Mouse (Mus musculus) MEL (cell line): ENCODE data around the gene 1600002K03Rik. TPM values are rescaled to one million over a fixed set of nuclear protein-coding genes. Genes with fewer than 3 reads are reported as not detected.
A peak's percentile ranks its signal among the peaks of the same experiment; 100 is the strongest.

Experiments
- DNase-seq: peaks from one replicate; pipeline ENCODE4 v3.0.0; 2011; ENCODE audit warnings: low read depth, low spot score
- H3K27ac ChIP-seq: 2 replicates; pipeline ENCODE4 v1.5.1; 2012; ENCODE audit warnings: low read depth, mild to moderate bottlenecking, control low read depth, low read length, moderate library complexity; ENCODE audit not compliant: control insufficient read depth
- H3K27me3 ChIP-seq, 2 experiments: fragments of 150-350 bp in 1 of 2; sonication (generic) in 1 of 2; 2 replicates each; pipeline ENCODE4 v1.6.1; 2012; ENCODE audit warnings: low read length in 2 of 2, mild to moderate bottlenecking in 2 of 2, improper control_type of control experiment in 1 of 2, moderate library complexity in 1 of 2; ENCODE audit not compliant: insufficient read depth in 2 of 2, control insufficient read depth in 1 of 2
- H3K36me3 ChIP-seq, 2 experiments: 2 replicates each; pipeline ENCODE4 v1.6.1; 2012 to 2014; ENCODE audit warnings: low read length in 2 of 2, improper control_type of control experiment in 1 of 2, inconsistent platforms in 1 of 2, mild to moderate bottlenecking in 1 of 2; ENCODE audit not compliant: insufficient read depth in 2 of 2, control insufficient read depth in 1 of 2
- H3K4me1 ChIP-seq, 2 experiments: fragments of 150-350 bp in 1 of 2; sonication (generic) in 1 of 2; 2 replicates each; pipeline ENCODE4 v1.6.1; 2012; ENCODE audit warnings: low read length in 2 of 2, improper control_type of control experiment in 1 of 2, mild to moderate bottlenecking in 1 of 2; ENCODE audit not compliant: insufficient read depth in 2 of 2, control insufficient read depth in 1 of 2
- H3K4me3 ChIP-seq, 2 experiments: fragments of 150-350 bp in 1 of 2; sonication (generic) in 1 of 2; 2 replicates each; pipeline ENCODE4 v1.5.1; 2012; ENCODE audit warnings: low read depth in 2 of 2, low read length in 2 of 2, mild to moderate bottlenecking in 2 of 2, moderate library complexity in 2 of 2, control low read depth in 1 of 2, improper control_type of control experiment in 1 of 2; ENCODE audit not compliant: control insufficient read depth in 1 of 2, insufficient read depth in 1 of 2
- H3K79me2 ChIP-seq: 2 replicates; pipeline ENCODE4 v1.6.1; 2012; ENCODE audit warnings: mild to moderate bottlenecking, low read length, moderate library complexity; ENCODE audit not compliant: control insufficient read depth, poor library complexity, insufficient read depth
- H3K9ac ChIP-seq: 2 replicates; pipeline ENCODE4 v1.6.1; 2012; ENCODE audit warnings: low read depth, mild to moderate bottlenecking, control low read depth, low read length, moderate library complexity; ENCODE audit not compliant: control insufficient read depth, poor library complexity, severe bottlenecking
- H3K9me3 ChIP-seq: fragments of 150-350 bp; sonication (generic); replicated peaks from 2 replicates; pipeline ENCODE4 v1.6.1; 2012; ENCODE audit warnings: mild to moderate bottlenecking, low read length, improper control_type of control experiment, moderate library complexity; ENCODE audit not compliant: insufficient read depth
- BHLHE40 ChIP-seq: IDR thresholded peaks from 2 replicates; pipeline ENCODE4 v1.6.1; 2012; ENCODE audit warnings: low read depth, mild to moderate bottlenecking, inconsistent platforms, low read length, improper control_type of control experiment, borderline replicate concordance
- CHD1 ChIP-seq: IDR thresholded peaks from 2 replicates; pipeline ENCODE4 v1.6.1; 2012; ENCODE audit warnings: low read depth, mild to moderate bottlenecking, inconsistent platforms, low read length, improper control_type of control experiment
- CHD2 ChIP-seq: IDR thresholded peaks from 2 replicates; pipeline ENCODE4 v1.6.1; 2011; ENCODE audit warnings: low read length, improper control_type of control experiment
- CTCF ChIP-seq, 3 experiments: IDR thresholded peaks in 2 of 3; conservative IDR thresholded peaks in 1 of 3; 2 replicates each; pipeline ENCODE4 v1.5.1; 2011 to 2012; ENCODE audit warnings: low read length in 3 of 3, low read depth in 2 of 3, mild to moderate bottlenecking in 2 of 3, improper control_type of control experiment in 1 of 3, inconsistent platforms in 1 of 3, mixed read lengths in 1 of 3, moderate library complexity in 1 of 3; ENCODE audit not compliant: control insufficient read depth in 1 of 3, insufficient read depth in 1 of 3, poor library complexity in 1 of 3, severe bottlenecking in 1 of 3
- EP300 ChIP-seq, 2 experiments: IDR thresholded peaks; 2 replicates each; pipeline ENCODE4 v1.6.1; 2011; ENCODE audit warnings: improper control_type of control experiment in 2 of 2, low read length in 2 of 2, low read depth in 1 of 2, mild to moderate bottlenecking in 1 of 2
- ETS1 ChIP-seq: IDR thresholded peaks from 2 replicates; pipeline ENCODE4 v1.6.1; 2012; ENCODE audit warnings: low read depth, mild to moderate bottlenecking, inconsistent platforms, low read length, improper control_type of control experiment, moderate library complexity
- GATA1 ChIP-seq: IDR thresholded peaks from 2 replicates; pipeline ENCODE4 v1.6.1; 2011; ENCODE audit warnings: low read depth, low read length, improper control_type of control experiment
- HCFC1 ChIP-seq: IDR thresholded peaks from 2 replicates; pipeline ENCODE4 v1.6.1; 2012; ENCODE audit warnings: low read depth, mild to moderate bottlenecking, inconsistent platforms, low read length, improper control_type of control experiment, moderate library complexity
- JUND ChIP-seq: IDR thresholded peaks from 2 replicates; pipeline ENCODE4 v1.6.1; 2011; ENCODE audit warnings: low read depth, mild to moderate bottlenecking, improper control_type of control experiment, low read length
- KAT2A ChIP-seq: conservative IDR thresholded peaks from 2 replicates; pipeline ENCODE4 v1.6.1; 2012; ENCODE audit warnings: low read depth, low read length, improper control_type of control experiment, inconsistent platforms
- MAFK ChIP-seq: IDR thresholded peaks from 2 replicates; pipeline ENCODE4 v1.6.1; 2011; ENCODE audit warnings: low read depth, mild to moderate bottlenecking, low read length, improper control_type of control experiment, borderline replicate concordance
- MAX ChIP-seq: IDR thresholded peaks from 2 replicates; pipeline ENCODE4 v1.6.1; 2011; ENCODE audit warnings: low read length, improper control_type of control experiment
- MAZ ChIP-seq: IDR thresholded peaks from 2 replicates; pipeline ENCODE4 v1.6.1; 2012; ENCODE audit warnings: low read depth, mild to moderate bottlenecking, inconsistent platforms, low read length, improper control_type of control experiment
- MEF2A ChIP-seq: IDR thresholded peaks from 2 replicates; pipeline ENCODE4 v1.6.1; 2014; ENCODE audit warnings: low read depth, mild to moderate bottlenecking, inconsistent platforms, low read length, improper control_type of control experiment; ENCODE audit not compliant: poor library complexity, insufficient replicate concordance, severe bottlenecking; ENCODE audit errors: extremely low read depth
- MXI1 ChIP-seq: IDR thresholded peaks from 2 replicates; pipeline ENCODE4 v1.6.1; 2011; ENCODE audit warnings: mild to moderate bottlenecking, low read depth, low read length, improper control_type of control experiment
- MYC ChIP-seq: IDR thresholded peaks from 2 replicates; pipeline ENCODE4 v1.6.1; 2011; ENCODE audit warnings: low read depth, mild to moderate bottlenecking, low read length, improper control_type of control experiment, moderate library complexity
- NELFE ChIP-seq: IDR thresholded peaks from 2 replicates; pipeline ENCODE4 v1.6.1; 2011; ENCODE audit warnings: low read depth, low read length, improper control_type of control experiment
- NRF1 ChIP-seq: IDR thresholded peaks from 2 replicates; pipeline ENCODE4 v1.6.1; 2014; ENCODE audit warnings: low read depth, mild to moderate bottlenecking, inconsistent platforms, low read length, improper control_type of control experiment, moderate library complexity; ENCODE audit not compliant: poor library complexity, insufficient read depth, severe bottlenecking
- POLR2A ChIP-seq, 2 experiments: IDR thresholded peaks; 2 replicates each; pipeline ENCODE4 v1.6.1; 2011 to 2012; ENCODE audit warnings: low read length in 2 of 2, mild to moderate bottlenecking in 2 of 2, control low read depth in 1 of 2, improper control_type of control experiment in 1 of 2, low read depth in 1 of 2, moderate library complexity in 1 of 2; ENCODE audit not compliant: control insufficient read depth in 1 of 2, insufficient read depth in 1 of 2, poor library complexity in 1 of 2
- POLR2AphosphoS2 ChIP-seq: IDR thresholded peaks from 2 replicates; pipeline ENCODE4 v1.6.1; 2011; ENCODE audit warnings: low read length, improper control_type of control experiment
- POLR2AphosphoS5 ChIP-seq: IDR thresholded peaks from 2 replicates; pipeline ENCODE4 v1.6.1; 2012; ENCODE audit warnings: low read depth, borderline replicate concordance, mild to moderate bottlenecking, inconsistent platforms, low read length, moderate library complexity, mixed read lengths
- RAD21 ChIP-seq: IDR thresholded peaks from 2 replicates; pipeline ENCODE4 v1.6.1; 2011; ENCODE audit warnings: mild to moderate bottlenecking, low read depth, low read length, improper control_type of control experiment
- RCOR1 ChIP-seq: IDR thresholded peaks from 2 replicates; pipeline ENCODE4 v1.6.1; 2012; ENCODE audit warnings: low read depth, mild to moderate bottlenecking, inconsistent platforms, low read length, improper control_type of control experiment
- SMC3 ChIP-seq: IDR thresholded peaks from 2 replicates; pipeline ENCODE4 v1.6.1; 2011; ENCODE audit warnings: low read depth, low read length, improper control_type of control experiment
- TBP ChIP-seq: IDR thresholded peaks from 2 replicates; pipeline ENCODE4 v1.8.0; 2011; ENCODE audit warnings: low read depth, low read length, improper control_type of control experiment
- TCF12 ChIP-seq: IDR thresholded peaks from 2 replicates; pipeline ENCODE4 v1.6.1; 2014; ENCODE audit warnings: low read depth, mild to moderate bottlenecking, inconsistent platforms, low read length, improper control_type of control experiment, moderate library complexity
- UBTF ChIP-seq: IDR thresholded peaks from 2 replicates; pipeline ENCODE4 v1.6.1; 2012; ENCODE audit warnings: low read depth, mild to moderate bottlenecking, inconsistent platforms, low read length, improper control_type of control experiment, moderate library complexity, borderline replicate concordance; ENCODE audit not compliant: insufficient read depth
- USF1 ChIP-seq: IDR thresholded peaks from 2 replicates; pipeline ENCODE4 v1.6.1; 2014; ENCODE audit warnings: low read depth, mild to moderate bottlenecking, inconsistent platforms, low read length, improper control_type of control experiment, moderate library complexity
- USF2 ChIP-seq, 2 experiments: IDR thresholded peaks; 2 replicates each; pipeline ENCODE4 v1.6.1; 2011 to 2012; ENCODE audit warnings: improper control_type of control experiment in 2 of 2, low read length in 2 of 2, borderline replicate concordance in 1 of 2, inconsistent platforms in 1 of 2, low read depth in 1 of 2, mild to moderate bottlenecking in 1 of 2; ENCODE audit not compliant: insufficient read depth in 1 of 2
- ZKSCAN1 ChIP-seq: IDR thresholded peaks from 2 replicates; pipeline ENCODE4 v1.6.1; 2012; ENCODE audit warnings: low read depth, mild to moderate bottlenecking, inconsistent platforms, low read length, improper control_type of control experiment, moderate library complexity
- ZMIZ1 ChIP-seq: IDR thresholded peaks from 2 replicates; pipeline ENCODE4 v1.6.1; 2012; ENCODE audit warnings: low read depth, mild to moderate bottlenecking, inconsistent platforms, low read length, improper control_type of control experiment, moderate library complexity
- ZNF384 ChIP-seq: IDR thresholded peaks from 2 replicates; pipeline ENCODE4 v1.6.1; 2012; ENCODE audit warnings: low read depth, mild to moderate bottlenecking, inconsistent platforms, low read length, improper control_type of control experiment
- polyA plus RNA-seq, 2 experiments: library from polyadenylated mRNA; stranded (reverse) in 1 of 2; unstranded in 1 of 2; fragments of >175 nt in 1 of 2; fragments of >200 nt in 1 of 2; gene quantifications; 2 replicates each; pipeline versions ENCODE4 v1.2.1 to v1.2.4; 2012; ENCODE audit warnings: low replicate concordance in 2 of 2, low read depth in 1 of 2; ENCODE audit not compliant: insufficient read length in 2 of 2, insufficient read depth in 1 of 2, missing spikeins in 1 of 2
- total RNA-seq: library from RNA; depleted of rRNA; stranded (reverse); fragments of 300-350 nt; gene quantifications from 2 replicates; pipeline ENCODE4 v1.2.3, GENCODE M21; 2012

Gene 1600002K03Rik
- total and polyA plus RNA-seq, 3 experiments: 11.4 to 16.9 TPM; not detected in 1

DNA sequence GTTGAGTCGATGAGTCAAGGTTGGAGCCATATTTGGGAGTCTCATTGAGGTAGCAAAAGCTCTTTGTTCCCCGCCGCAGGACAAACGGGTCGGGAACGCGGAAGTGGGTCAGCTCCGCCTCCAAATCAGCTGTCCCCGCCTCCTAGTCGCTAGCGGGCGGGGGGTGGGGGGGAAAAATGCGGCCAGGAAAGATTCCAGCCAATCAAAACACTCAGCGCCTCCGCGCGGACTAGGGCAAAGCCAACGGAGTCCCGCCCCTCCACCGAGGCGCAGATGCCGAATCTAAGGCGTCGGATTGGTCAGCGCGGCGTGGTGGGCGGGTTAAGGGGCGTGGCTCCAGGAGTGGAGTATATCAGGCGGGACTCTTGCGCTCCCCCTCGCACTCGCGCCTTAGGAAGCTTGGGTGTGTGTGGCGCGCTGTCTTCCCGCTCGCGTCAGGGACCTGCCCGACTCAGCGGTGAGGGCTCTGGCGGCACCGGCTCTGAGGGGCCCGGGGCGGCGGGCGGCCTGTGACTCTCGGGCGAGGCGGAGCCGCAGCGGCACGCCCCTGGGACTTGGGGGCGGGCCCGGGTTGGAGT, 5.2 kb upstream of the 1600002K03Rik start (continued):
- TF ChIP-seq USF1 (peak; percentile 59), POLR2A (IDR thresholded peaks at IDR 0.05; ENCODE audit: control insufficient read depth in 1 of 2, insufficient read depth in 1 of 2, low read depth in 1 of 2, low read length in 2 of 2, poor library complexity in 1 of 2) (peak; percentile 98 to 99), NELFE (peak; percentile 99)

- Histone ChIP-seq H3K4me3 (peak overlapping the region; percentile 67 to 84), H3K4me1 (peaks cover 4 to 25% of the 10 kb centered on the region in 2 experiments; a peak in 3 of 4 replicates), H3K27ac (peak overlapping the region; percentile 90), H3K36me3 (peaks cover 0 to 13% of the 10 kb centered on the region in 2 experiments; a peak in 2 of 4 replicates), H3K9me3 (no peaks in the 10 kb centered on the region), H3K9ac (peak overlapping the region; percentile 92), H3K27me3 (no peaks in the 10 kb centered on the region), H3K79me2 (peaks cover 10% of the 10 kb centered on the region; the same call in 1 of the 2 replicates)
- peak; percentile 95 for DNase-seq
- TF ChIP-seq JUND (no peak), MAX (peak; percentile 82), MAZ (peak; percentile 14; the same call in 1 of the 2 replicates), ETS1 (no peak), SMC3 (no peak), BHLHE40 (peak; percentile 33; the same call in 1 of the 2 replicates), POLR2AphosphoS2 (0 out of 2 replicates have a peak, but pooled peaks have one; percentile 48), UBTF (no peak), USF1 (no peak), NRF1 (peak; percentile 90), CHD2 (no peak), MEF2A (no peak), RCOR1 (no peak), MXI1 (peak; percentile 92), ZNF384 (peak; percentile 89), TCF12 (no peak; the same call in 1 of the 2 replicates), GATA1 (no peak), EP300 (IDR thresholded peaks at IDR 0.05; ENCODE audit: low read depth in 1 of 2, low read length in 2 of 2) (0 out of 4 replicates have a peak, but pooled peaks of 1 of the 2 experiments have one; percentile 19), NELFE (no peak), KAT2A (no peak; the same call in 1 of the 2 replicates), CHD1 (no peak), HCFC1 (peak; percentile 70), MAFK (no peak), POLR2A (IDR thresholded peaks at IDR 0.05; ENCODE audit: control insufficient read depth in 1 of 2, insufficient read depth in 1 of 2, low read depth in 1 of 2, low read length in 2 of 2, poor library complexity in 1 of 2) (peak; percentile 11 to 43; a peak in 2 of 4 replicates), TBP (no peak), POLR2AphosphoS5 (peak; percentile 13; the same call in 1 of the 2 replicates), ZKSCAN1 (no peak), CTCF (IDR thresholded peaks at IDR 0.05 in 2 of 3, conservative IDR thresholded peaks at IDR 0.05 in 1 of 3; ENCODE audit: control insufficient read depth in 1 of 3, insufficient read depth in 1 of 3, low read depth in 2 of 3, low read length in 3 of 3, poor library complexity in 1 of 3, severe bottlenecking in 1 of 3) (no peak), RAD21 (no peak), MYC (peak; percentile 76; the same call in 1 of the 2 replicates), USF2 (IDR thresholded peaks at IDR 0.05; ENCODE audit: borderline replicate concordance in 1 of 2, insufficient read depth in 1 of 2, low read depth in 1 of 2, low read length in 2 of 2) (no peak), ZMIZ1 (no peak; the same call in 1 of the 2 replicates)
Measured at GRCm38 (mm10) chr10:80168038-80168661, 4.6 kb upstream of the 1600002K03Rik start.
